Mouse (Mus musculus): ENCODE results near the gene Gm15056. TPM values are rescaled to one million over a fixed set of nuclear protein-coding genes. Genes with fewer than 3 reads are reported as not detected.

Gene Gm15056
- not detected for total RNA-seq (2021)

DNA sequence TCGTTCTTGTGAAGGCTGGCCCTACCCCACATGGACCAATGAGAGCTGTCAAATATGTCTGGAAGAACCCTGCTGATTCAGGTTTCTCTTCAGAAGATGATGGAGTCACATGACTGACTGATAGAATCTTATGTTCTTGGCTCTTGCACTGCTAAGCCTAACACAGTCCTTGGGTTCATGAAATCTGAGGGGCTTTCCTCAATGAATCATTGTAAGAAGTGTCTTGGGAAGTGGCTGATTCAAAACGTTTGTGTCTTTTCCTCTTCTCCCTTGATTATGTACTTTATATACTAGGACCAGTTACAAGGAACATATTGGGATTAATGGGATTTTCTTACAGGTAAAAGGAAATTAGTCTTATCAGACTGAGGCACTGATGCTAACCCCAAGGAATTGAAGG is at the start of gene Gm15056:
Gene Gm15056, minus strand, starts transcription at position 101 of the 400 bp plus-strand sequence.
- no peak for DNase-seq

DNA sequence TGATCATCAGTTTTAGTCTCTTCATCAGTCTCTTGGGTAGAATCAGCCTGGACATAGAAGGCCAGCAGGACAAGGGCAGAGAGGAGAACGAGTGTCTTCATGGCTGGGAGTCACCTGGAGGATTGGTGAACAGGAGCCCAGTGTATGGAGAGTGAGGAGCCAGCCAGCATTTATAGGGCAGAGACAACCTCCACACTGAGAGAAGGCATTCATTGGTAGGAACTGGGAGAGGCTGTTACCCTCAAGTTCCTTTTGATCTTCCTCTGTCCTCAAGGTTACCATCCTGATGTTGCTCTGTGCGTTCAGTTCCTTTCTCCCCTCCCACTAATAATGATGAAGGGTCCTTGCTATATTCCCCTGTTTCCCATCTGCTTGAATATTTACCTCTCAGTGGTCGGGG is 42.2 kb upstream of the Gm15056 start, which contains the start of gene AY761185:
Gene AY761185, minus strand, starts transcription at position 101 of the 400 bp plus-strand sequence.
- DNase-seq: no peak

DNA sequence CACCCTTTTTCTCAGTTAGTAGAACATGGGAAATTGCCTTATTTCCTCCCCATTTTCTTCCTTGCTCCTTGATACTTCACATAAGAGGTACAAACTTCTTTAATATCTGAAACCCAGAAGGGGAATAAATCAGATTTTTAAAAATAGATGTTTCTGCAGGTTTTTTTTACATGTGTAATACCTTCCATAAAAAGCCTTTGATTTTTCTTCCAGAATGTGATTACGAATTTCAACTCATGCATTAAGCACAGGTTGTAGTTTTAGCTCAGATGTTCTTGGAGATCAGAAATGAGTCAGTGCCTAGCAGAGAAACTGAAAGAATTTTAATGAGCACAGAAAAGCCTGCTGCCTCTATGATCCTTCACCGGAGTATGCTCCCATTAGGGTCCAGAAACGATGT is 19.5 kb upstream of the Gm15056 start, which contains the start of gene Gm6040:
Gene Gm6040, minus strand, starts transcription at position 101 of the 400 bp plus-strand sequence.
- no peak for DNase-seq

DNA sequence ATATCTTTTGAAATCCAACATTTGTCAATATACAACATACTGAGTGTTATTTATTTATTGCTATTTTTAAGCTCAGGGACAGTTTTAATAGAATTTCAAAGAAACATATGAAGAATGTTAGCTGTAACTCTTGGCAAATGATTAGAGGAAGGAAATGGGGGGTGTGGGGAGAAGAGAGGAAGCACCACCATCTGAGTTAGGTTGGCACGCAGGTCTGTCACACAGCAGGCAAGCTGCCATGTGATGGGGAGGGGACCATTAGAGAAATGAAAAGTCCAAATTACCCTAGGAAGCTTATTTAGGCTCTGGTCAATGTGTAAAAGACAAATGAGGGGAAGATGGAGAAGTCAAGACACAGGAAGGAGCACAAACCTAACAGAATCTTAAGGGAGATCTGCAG is 9.9 kb upstream of the Gm15056 start:
- DNase-seq: no peak

DNA sequence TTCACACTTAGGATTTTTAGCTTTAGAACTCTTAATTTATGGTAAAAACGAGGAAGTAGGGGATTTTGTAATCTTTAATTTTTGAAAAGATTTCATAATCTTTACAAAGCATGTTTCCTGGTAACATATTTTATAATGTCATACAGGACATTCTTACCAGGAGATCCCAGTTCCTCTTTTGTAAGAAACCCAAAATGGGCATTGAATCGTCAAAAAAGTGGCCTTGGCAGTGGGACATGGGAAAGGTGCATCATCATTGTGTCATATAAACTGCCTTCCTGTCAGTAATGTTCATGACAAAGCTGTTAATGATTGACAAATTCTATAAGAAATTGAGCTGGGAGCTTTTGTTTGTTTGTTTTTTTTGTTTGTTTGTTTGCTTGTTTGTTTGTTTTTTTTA is 5.8 kb upstream of the Gm15056 start:
- no peak for DNase-seq

DNA sequence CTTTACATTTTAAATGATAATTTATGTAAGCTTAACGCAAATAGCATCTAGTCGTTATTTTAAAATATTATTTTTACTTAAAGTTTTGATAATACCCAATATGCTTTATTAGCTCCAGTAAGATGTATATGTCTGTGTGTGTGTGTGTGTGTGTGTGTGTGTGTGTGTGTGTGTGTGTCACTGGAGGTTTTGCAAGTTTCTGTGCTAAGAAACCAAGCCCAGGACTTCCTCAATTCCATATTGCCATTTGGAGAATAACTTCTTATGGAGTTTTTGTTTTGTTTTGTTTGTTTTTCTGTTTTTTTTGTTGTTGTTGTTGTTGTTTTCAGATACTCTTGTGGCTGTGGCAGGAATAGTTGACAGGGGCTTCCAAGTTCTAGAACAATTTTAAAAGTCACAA is 4.7 kb upstream of the Gm15056 start:
- no peak for DNase-seq

DNA sequence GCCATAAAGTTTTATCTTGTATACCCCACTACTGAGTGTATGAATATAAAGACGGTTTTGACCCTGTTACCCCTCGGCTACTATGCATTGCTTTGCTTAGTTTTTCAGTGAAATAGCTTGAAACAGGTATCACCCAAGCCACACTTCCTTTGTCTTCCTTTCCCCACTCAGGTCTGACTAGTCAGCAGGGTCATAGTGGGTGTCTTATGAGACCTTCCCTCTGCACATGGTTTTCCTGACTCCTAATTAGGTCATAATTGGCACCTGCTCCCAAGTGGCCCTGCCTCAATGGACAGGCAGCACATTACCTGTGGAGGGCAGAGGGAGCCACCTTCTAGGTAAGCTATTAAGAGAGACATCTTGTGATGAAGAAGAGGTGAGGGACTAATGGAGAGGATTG is 10.1 kb downstream of the Gm15056 start, which contains the start of gene Defb33:
Gene Defb33, plus strand, starts transcription at position 301 of the 400 bp plus-strand sequence.
- no peak for DNase-seq

DNA sequence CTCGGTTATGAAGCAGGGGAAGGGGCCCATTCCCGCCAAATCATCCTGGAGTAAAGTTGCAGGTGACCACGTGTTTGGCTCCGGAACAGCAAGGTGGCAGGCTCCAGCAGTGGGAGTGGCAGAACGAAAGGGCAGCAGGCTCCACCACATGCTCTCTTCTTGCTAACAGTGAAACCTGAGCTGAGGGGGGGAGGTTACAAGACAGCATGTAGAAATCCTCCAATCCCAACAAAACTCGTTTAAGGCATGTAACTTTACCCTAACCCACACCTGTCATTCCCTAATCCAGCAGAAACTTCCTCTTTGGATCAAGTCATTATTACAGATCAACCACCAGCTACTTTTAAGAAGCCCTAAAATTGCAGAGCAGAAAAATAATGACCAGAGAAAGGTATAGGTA is 27.8 kb downstream of the Gm15056 start:
- DNase-seq: no peak

Other genes starting within 250 kb of the Gm15056 start
- not detected for gene Defb33, start 10.0 kb downstream of the Gm15056 start, total RNA-seq (2021)
- not detected for gene Gm6040, start 19.4 kb upstream of the Gm15056 start, total RNA-seq (2021)
- gene AY761185, start 42.1 kb upstream of the Gm15056 start, total RNA-seq (2021): not detected
- gene Defa21, start 122.9 kb upstream of the Gm15056 start, total RNA-seq (2021): not detected
- not detected for gene Defa23, start 152.4 kb upstream of the Gm15056 start, total RNA-seq (2021)
- gene Defa35, start 162.4 kb upstream of the Gm15056 start, total RNA-seq (2021): not detected
- not detected for gene Defa25, start 181.8 kb upstream of the Gm15056 start, total RNA-seq (2021)
- gene Gm14851, start 193.4 kb upstream of the Gm15056 start, total RNA-seq (2021): not detected
- not detected for gene Defa30, start 232.0 kb upstream of the Gm15056 start, total RNA-seq (2021)